Mouse (Mus musculus) layer of hippocampus, adult 8-10 months (tissue): ENCODE data around the gene Rapgef3. TPM values are rescaled to one million over a fixed set of nuclear protein-coding genes. Genes with fewer than 3 reads are reported as not detected.

Experiments used
- DNase-seq, 2 experiments: peaks; one replicate each; pipeline ENCODE4 v3.0.0; 2022; ENCODE audit warnings: low spot score in 2 of 2
- total RNA-seq, 4 experiments: library from RNA; stranded (reverse); gene quantifications; 2 replicates each; pipeline ENCODE4 v1.2.4; 2022

Rapgef3 gene
- total RNA-seq, 4 experiments from 2014 or later, result 52.2 to 70.6 (median 55.7) TPM

DNA sequence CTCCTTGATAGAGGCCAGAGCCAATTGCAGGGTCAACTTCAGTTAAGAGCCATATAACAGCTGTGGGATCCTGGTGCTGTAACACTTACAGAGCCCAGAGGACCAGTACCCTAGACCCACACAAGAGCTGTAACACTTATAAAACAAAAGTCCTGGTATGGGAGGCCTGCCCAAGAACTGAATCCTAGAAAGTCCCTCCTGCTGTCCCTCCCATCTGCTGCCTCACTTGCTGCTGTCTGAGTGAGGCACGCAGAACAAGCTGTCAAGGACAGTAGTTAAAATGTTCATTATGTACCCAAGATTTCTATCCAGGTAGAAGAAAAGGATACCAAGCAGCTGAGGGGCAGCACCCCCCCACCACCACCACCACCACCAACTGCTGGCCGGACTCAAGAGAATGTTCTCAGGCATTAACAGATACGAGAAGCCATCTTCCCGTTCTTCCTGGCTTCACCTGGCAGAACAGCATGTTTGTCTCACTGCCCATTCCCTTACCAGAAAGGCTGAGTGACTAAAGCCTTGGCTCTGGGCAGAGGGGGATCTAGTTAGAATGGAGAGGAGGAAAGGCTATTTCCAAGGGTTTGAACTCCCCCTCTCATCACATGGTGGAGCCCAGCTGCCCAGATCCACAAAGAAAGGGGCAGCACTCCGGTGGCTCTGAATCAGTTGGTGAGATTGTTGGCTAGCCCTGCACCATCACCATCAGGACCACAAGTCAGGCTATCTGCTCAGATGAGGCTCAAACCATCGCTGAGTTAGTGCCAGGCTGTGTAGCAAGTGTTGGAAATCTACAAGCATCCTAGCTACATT is 44.0 kb downstream of the Rapgef3 start:
- DNase-seq, result no peak

DNA sequence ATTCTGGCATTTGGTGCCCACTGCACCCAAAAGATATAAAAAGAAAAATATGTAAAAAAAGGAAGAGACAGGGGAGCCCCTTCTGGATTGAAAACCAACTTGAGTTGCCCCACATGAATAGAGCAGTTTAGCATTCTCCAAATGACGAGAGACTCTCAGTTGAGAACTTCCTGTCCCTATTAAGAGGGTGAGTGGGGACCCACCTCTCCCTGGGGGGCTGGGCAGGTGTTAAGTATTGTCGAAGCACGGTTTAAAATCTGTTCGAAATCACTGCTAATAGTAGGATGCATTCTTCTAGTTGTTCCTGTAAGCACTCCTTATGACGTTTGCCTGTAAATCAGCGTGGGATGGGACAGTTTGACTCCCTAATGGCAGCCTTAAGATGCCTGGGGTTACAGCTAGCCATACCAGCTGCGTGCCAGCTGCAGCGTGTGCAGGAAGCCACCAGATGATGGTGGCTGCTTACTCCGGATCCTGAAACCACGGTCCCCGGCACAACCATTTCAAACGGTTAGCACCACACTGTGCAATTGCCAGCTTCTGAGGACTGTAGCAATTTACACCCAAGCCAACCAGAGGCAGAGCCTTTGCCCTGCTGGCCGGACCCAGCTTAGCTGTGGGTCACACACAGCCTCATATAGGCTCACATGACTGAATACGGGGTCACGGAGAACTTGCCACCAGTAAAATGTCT is 46.6 kb downstream of the Rapgef3 start:
- DNase-seq, result no peak

DNA sequence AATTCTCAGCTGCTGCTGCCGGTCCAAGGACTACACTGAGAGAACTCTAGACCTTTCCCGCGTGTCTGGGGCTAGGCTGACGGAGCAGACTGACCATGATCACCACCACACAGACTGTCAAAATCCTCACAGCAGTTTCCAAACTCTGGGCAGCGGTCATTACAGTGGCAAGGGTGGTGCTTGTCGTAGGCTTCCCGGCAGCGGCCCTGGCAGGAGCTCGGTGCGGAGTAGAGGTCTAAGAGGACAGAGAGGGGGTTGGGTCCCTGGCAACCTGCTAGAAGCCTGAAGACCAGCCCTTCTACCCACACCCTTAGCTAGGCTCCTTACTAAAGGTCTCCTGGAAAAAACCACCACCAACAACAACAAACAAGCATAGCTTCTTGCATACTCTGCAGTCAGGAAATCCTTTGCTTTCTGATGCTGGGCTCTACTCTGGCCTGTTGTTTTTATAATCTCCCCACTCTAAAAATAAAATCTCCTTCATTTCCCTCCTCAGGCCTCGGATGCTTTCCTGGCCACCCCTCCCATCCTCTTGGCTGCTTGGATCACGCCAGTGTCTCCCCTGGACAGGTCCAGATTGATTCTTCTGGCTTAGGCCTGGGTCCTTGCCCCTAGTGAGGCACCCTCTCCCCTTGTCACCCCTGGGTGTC is 47.6 kb downstream of the Rapgef3 start:
- DNase-seq, result no peak

DNA sequence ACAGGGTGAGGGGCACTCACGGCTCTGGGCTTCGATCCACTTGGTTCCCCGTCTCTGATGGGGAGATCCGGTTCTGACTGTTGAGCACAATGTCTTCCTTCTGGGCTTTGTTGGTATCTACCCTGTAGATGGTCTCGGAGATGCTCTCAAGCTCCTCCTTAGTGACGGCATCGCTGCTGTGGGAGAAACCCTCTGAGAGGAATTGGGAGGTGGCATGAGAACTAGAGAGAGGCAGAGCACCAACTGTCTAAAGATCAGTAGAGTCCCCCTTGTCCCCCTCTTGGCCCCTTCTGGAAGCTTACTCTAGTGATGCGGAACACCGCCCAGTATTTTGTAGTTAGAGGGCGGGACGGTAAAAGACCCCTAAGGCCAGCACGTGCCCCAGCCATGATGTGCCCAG is 48.3 kb downstream of the Rapgef3 start:
- no peak for DNase-seq

DNA sequence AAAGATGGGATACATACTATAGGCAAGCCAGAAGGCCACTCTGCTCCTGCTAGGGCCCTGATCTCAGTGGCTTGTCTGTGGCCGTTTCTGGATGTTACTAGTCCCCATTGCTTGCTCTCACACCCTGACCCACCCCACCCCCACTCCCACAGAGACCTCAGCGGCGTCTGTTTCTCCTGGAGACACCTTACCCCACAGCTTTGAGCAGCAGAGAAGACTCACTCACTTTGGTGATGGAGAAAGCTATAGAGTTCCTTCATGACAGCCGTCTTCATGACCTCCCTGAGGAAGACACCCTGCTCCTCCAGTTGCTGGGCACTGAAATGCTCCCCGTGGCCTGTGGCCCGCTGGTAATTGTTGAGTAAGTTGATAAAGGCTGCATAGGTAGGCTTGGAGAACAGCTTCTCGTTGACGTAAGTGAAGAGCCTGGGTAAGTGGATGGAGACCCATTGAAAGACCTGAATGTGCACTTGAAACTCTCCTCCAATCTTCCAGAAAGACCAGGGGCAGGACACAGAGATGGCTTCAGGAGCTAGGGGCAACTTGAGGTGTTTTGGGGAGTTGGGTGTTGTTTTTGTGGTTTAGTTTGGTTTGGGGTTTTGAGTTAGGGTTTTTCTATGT is 49.1 kb downstream of the Rapgef3 start:
- DNase-seq, result no peak

DNA sequence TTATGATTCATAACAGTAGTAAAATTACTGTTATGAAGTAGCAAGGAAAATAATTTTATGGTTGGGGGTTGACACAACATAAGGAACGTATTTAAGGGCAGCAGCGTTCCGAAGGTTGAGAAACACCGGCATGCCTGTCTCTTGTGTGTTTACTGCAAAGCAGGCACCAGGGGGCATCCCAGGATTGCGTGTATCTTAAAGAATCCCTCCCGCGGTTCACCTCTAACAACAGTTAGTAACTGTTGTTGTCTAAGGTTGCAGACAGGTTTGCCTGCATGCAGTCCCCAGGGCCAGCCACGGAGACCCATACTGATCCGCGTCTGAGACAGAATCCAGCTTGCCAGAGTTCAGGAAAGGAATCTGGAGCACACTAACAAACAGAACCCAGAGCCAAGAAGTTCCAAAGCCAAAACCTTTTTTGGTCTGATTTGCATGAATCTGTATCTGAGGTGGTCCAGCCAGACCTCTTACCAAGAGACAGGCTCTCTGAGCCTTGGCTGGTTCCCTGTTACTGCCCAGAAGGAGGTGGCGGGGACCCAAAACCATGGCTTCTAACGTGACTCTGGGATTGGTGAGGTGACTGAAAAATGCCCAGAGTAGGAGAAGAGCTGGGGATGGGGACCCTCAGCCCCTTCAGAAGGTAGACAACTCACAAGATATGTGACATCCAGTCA is 49.8 kb downstream of the Rapgef3 start:
- peak in 1 of 2 experiments; percentile 61 for DNase-seq

DNA sequence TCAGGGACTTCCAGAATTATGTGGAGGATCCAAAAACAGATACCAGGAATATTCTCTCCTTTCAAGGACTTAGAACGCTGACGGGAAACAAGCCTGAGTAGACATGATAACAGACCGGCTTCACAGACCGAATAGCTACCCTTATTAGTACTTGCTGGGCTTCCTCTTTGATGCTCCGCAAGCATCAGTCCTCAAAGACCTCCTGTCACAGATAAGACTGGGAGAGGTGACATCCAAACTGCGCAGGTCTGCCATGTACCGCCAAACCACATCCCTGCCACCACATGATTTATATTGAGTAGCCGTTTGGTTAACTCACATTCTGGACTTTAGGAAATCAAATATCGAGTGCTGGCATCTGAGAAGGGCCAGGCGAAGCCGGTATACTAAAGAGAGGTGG is 51.0 kb downstream of the Rapgef3 start:
- no peak for DNase-seq

DNA sequence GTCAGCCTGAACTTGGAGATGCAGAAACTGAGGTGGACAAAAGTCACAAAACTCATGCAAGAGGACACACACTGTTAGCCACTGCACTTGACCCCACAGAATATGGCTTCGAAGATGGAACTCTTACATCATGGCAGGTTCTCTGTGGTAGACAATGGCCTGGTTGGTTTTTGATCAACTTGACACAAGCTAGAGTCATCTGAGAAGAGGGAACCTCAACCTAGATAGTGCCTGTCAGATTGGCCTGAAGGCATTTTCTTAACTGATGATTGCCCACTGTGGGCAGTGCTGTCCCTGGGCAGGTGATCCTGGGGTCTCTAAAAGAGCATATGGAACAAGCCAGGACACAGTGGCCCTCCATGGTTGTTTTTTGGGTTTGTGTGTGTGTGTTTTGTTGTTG is 52.0 kb downstream of the Rapgef3 start:
- DNase-seq, result no peak

DNA sequence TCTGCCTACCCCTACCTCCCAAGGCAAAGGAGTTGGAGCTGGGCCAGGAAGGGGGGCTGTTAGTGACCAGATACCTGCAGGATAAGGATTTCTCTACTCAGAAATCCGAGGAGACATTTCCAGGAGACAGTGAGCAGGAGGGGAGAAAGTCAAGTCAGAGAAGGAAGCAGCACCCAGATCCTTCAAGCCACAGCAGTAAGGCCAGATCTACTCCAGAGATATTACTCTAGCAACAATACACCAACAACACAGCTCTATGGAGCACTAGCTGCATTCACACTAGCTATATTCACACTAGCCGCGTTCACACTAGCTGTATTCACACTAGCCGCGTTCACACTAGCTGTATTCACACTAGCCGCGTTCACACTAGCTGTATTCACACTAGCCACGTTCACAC is 52.7 kb downstream of the Rapgef3 start:
- no peak for DNase-seq

DNA sequence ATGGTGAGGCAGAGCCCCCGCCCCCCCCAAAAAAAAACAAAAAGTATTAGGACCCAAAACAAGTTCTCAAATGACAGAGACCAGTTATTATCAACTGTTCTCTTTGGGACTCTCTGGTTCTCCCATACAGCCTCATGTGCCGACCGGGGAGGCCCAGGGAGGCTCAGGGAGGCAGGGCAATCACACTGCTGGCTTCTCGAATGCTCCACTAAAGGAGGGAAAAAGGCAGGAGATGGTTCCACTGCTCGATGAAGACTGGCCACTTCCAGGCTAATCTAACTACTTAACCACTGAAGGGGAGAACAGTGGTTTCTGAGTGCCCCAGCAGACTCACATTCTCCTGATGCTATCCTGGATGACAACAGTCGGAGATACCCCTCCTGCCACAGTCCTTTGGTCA is 55.2 kb downstream of the Rapgef3 start:
- no peak for DNase-seq

DNA sequence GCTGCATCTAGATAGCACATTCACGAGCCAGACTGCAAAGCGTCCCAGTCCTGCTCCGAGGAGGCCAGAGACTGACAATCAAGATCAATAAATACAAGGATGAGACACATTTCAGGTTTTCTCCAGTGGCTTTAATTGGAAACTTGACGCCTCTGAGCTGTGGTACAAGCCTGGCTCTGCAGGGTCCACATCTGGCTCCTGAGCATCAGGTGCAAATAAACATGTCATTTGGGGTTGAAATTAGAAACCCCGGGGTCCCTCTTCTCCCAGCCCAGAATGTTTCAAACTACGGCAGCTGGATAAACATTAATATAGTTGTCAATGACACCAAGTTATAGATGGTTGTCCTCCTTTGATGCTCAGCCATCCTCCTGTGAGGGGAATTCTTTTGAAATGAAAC is 56.9 kb downstream of the Rapgef3 start:
- no peak for DNase-seq

DNA sequence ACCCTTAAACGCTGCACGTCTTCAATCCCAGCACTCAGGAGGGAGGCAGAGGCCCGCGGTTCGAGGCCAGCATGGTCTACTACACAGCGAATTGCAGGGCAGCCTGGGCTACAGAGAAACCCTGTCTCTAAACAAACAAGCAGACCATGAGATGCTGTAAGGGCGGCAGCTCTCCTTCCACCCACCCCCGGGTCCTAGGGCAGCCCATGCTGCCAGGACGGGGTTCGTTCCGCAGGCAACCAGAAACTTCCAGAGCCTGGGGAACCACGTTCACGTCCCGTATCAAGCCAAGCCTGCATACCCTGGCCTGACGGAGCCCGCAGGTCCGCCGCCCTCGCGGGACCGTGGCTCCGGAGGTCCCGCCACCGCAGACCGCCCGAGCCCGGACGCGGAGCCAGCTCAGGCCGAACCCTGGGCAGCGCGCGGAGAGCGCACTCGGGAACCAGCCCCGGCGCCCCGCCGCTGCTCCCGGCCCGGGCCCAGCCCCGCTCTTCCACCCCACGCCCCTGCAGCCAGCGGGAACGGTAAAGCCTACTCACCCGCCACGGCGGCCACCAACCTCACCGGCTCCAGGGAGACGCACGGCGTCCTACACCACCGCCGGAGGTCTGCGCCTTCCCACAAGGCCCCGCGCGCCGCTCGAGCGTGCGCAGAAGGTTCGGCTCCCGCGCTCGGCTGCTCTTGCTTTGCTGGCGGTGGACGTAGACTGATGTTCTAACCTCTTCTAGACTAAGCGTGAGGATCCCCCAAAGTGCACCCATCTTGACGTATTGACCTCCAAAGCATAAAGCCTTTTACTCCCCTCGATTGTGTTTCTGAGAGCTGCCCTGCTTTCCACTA is 62.3 kb downstream of the Rapgef3 start, which contains the start of gene Rpap3:
TSS of gene Rpap3 (minus strand) at position 615 of the 840 bp plus-strand sequence.
- DNase-seq, result peak; percentile 66 to 83

DNA sequence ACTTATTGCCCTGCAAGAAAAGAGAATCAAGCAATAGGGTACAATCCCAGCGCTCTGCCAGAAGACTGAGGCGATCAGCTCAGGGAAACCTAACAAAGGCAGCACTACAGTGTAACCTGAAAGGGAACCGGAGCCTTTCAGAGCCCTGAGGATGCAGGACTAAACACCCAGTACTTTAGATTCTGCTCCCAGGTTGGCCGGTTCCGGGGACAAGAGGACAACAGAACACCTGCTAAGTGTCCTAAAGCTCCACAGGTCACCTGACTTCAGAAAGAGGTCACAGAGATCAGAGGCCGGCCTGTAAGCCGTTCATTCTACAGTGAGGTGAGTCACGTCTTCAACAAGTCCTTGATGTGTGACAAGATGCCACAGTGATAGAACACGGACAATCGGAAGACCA is 71.2 kb downstream of the Rapgef3 start:
- no peak for DNase-seq

Other genes with a start within 250 kb of the Rapgef3 start
- gene Rpap3, start 62.1 kb downstream of the Rapgef3 start, total RNA-seq, result 10 to 100 TPM; 26.6 to 28.1 (median 27.8) TPM
- gene Endou, start 36.6 kb downstream of the Rapgef3 start, total RNA-seq, result 1 to 10 TPM in 2 of 4 experiments, under 1 TPM in 2; 0.69 to 3.6 (median 2.2) TPM
- 100 to 1,000 TPM; 131 to 151 (median 146) TPM for gene Slc48a1, start 10.5 kb upstream of the Rapgef3 start, total RNA-seq
- gene Hdac7, start 76.5 kb upstream of the Rapgef3 start, total RNA-seq, result 10 to 100 TPM; 28.0 to 41.5 (median 34.1) TPM
- gene Vdr, start 142.7 kb upstream of the Rapgef3 start, total RNA-seq, result under 1 TPM; 0.23 to 0.64 (median 0.50) TPM
- 10 to 100 TPM; 32.1 to 41.9 (median 39.0) TPM for gene Tmem106c, start 196.2 kb upstream of the Rapgef3 start, total RNA-seq
- gene Col2a1, start 236.7 kb upstream of the Rapgef3 start, total RNA-seq, result 1 to 10 TPM; 1.2 to 2.8 (median 1.9) TPM